Mouse (Mus musculus): ENCODE results near the gene Rnf135. TPM values are rescaled to one million over a fixed set of nuclear protein-coding genes. Genes with fewer than 3 reads are reported as not detected.
"Not testable (repeated sequence)": the region's sequence is repeated elsewhere in the genome, so short reads cannot be mapped to it uniquely, and the experiment has no call there.

The Rnf135 gene
- polyA plus RNA-seq, 1 experiment from 2014 or later = 4.6 TPM

GRCm38 (mm10) chr11:80148313-80148712, 35.3 kb upstream of the Rnf135 start:
- H3K27ac ChIP-seq (ENCODE audit: low read depth, low read length) = no peak overlapping the region
- 64% methylated on average over 1 of the region's 1 CpGs for WGBS
- H3K9ac ChIP-seq (ENCODE audit: low read depth, low read length) = no peak overlapping the region
- H3K9me3 ChIP-seq (ENCODE audit: control insufficient read depth, low read length) = no peaks in the 10 kb centered on the region
- no peak overlapping the region for H3K4me2 ChIP-seq (ENCODE audit: low read length)
- no peaks in the 10 kb centered on the region for H3K36me3 ChIP-seq (ENCODE audit: control insufficient read depth, insufficient read depth, low read length)
- no peak for ATAC-seq
- peaks cover 2% of the 10 kb centered on the region; the same call in 1 of the 2 replicates for H3K27me3 ChIP-seq (replicated peaks; ENCODE audit: control insufficient read depth, insufficient read depth, low read length)
- no peaks in the 10 kb centered on the region for H3K4me1 ChIP-seq (ENCODE audit: control insufficient read depth, insufficient read depth, low read depth, low read length)
- no peak overlapping the region for H3K4me3 ChIP-seq (ENCODE audit: low read length)

GRCm38 (mm10) chr11:80148974-80149373, 34.7 kb upstream of the Rnf135 start:
- not testable (repeated sequence) for ATAC-seq; H3K27me3 ChIP-seq (replicated peaks; ENCODE audit: control insufficient read depth, insufficient read depth, low read length)
- 78% methylated on average over 2 of the region's 4 CpGs for WGBS

GRCm38 (mm10) chr11:80149412-80150023, 34.1 kb upstream of the Rnf135 start:
- Histone ChIP-seq H3K27me3 (replicated peaks; ENCODE audit: control insufficient read depth, insufficient read depth, low read length) (peaks cover 12% of the 10 kb centered on the region), H3K4me2 (ENCODE audit: low read length) (no peak overlapping the region), H3K27ac (ENCODE audit: low read depth, low read length) (no peak overlapping the region), H3K36me3 (ENCODE audit: control insufficient read depth, insufficient read depth, low read length) (no peaks in the 10 kb centered on the region), H3K4me1 (ENCODE audit: control insufficient read depth, insufficient read depth, low read depth, low read length) (peaks cover 5% of the 10 kb centered on the region; the same call in 1 of the 2 replicates), H3K4me3 (ENCODE audit: low read length) (no peak overlapping the region), H3K9me3 (ENCODE audit: control insufficient read depth, low read length) (no peaks in the 10 kb centered on the region; the same call in 1 of the 2 replicates), H3K9ac (ENCODE audit: low read depth, low read length) (no peak overlapping the region)
- 92% methylated on average over 8 of the region's 8 CpGs for WGBS
- no peak for ATAC-seq

More at GRCm38 (mm10) chr11:80148974-80149373, 34.7 kb upstream of the Rnf135 start:
- not testable (repeated sequence) for H3K9ac ChIP-seq (ENCODE audit: low read depth, low read length); H3K4me1 ChIP-seq (ENCODE audit: control insufficient read depth, insufficient read depth, low read depth, low read length); H3K27ac ChIP-seq (ENCODE audit: low read depth, low read length); H3K36me3 ChIP-seq (ENCODE audit: control insufficient read depth, insufficient read depth, low read length); H3K4me3 ChIP-seq (ENCODE audit: low read length); H3K4me2 ChIP-seq (ENCODE audit: low read length); H3K9me3 ChIP-seq (ENCODE audit: control insufficient read depth, low read length)

- H3K4me2 ChIP-seq (ENCODE audit: low read length) = no peak overlapping the region
- no peaks in the 10 kb centered on the region for H3K36me3 ChIP-seq (ENCODE audit: control insufficient read depth, insufficient read depth, low read length)
- no peak overlapping the region for H3K27ac ChIP-seq (ENCODE audit: low read depth, low read length)
- no peak overlapping the region for H3K9ac ChIP-seq (ENCODE audit: low read depth, low read length)
- no peak overlapping the region for H3K4me3 ChIP-seq (ENCODE audit: low read length)
- H3K9me3 ChIP-seq (ENCODE audit: control insufficient read depth, low read length) = no peaks in the 10 kb centered on the region; the same call in 1 of the 2 replicates
- no peak for ATAC-seq
- peaks cover 20% of the 10 kb centered on the region for H3K27me3 ChIP-seq (replicated peaks; ENCODE audit: control insufficient read depth, insufficient read depth, low read length)
- peaks cover 5% of the 10 kb centered on the region; the same call in 1 of the 2 replicates for H3K4me1 ChIP-seq (ENCODE audit: control insufficient read depth, insufficient read depth, low read depth, low read length)
- WGBS = 84% methylated on average over 5 of the region's 5 CpGs
These were observed 33.1 kb upstream of the Rnf135 start for GRCm38 (mm10) chr11:80150566-80150965.

- WGBS = 59% methylated on average over 2 of the region's 2 CpGs
- peaks cover 22% of the 10 kb centered on the region for H3K27me3 ChIP-seq (replicated peaks; ENCODE audit: control insufficient read depth, insufficient read depth, low read length)
- H3K27ac ChIP-seq (ENCODE audit: low read depth, low read length) = no peak overlapping the region
- H3K4me1 ChIP-seq (ENCODE audit: control insufficient read depth, insufficient read depth, low read depth, low read length) = peaks cover 5% of the 10 kb centered on the region; the same call in 1 of the 2 replicates
- no peak for ATAC-seq
- no peak overlapping the region for H3K4me3 ChIP-seq (ENCODE audit: low read length)
- no peak overlapping the region for H3K4me2 ChIP-seq (ENCODE audit: low read length)
- H3K36me3 ChIP-seq (ENCODE audit: control insufficient read depth, insufficient read depth, low read length) = no peaks in the 10 kb centered on the region
- no peak overlapping the region for H3K9ac ChIP-seq (ENCODE audit: low read depth, low read length)
- no peaks in the 10 kb centered on the region; the same call in 1 of the 2 replicates for H3K9me3 ChIP-seq (ENCODE audit: control insufficient read depth, low read length)
These were observed 32.1 kb upstream of the Rnf135 start for GRCm38 (mm10) chr11:80151541-80151940.

GRCm38 (mm10) chr11:80152376-80152775, 31.3 kb upstream of the Rnf135 start:
- WGBS = 79% methylated on average over 8 of the region's 8 CpGs
- H3K36me3 ChIP-seq (ENCODE audit: control insufficient read depth, insufficient read depth, low read length) = no peaks in the 10 kb centered on the region
- H3K4me1 ChIP-seq (ENCODE audit: control insufficient read depth, insufficient read depth, low read depth, low read length) = peaks cover 5% of the 10 kb centered on the region; the same call in 1 of the 2 replicates
- peaks cover 22% of the 10 kb centered on the region for H3K27me3 ChIP-seq (replicated peaks; ENCODE audit: control insufficient read depth, insufficient read depth, low read length)
- no peak overlapping the region for H3K4me3 ChIP-seq (ENCODE audit: low read length)
- H3K27ac ChIP-seq (ENCODE audit: low read depth, low read length) = no peak overlapping the region
- no peaks in the 10 kb centered on the region; the same call in 1 of the 2 replicates for H3K9me3 ChIP-seq (ENCODE audit: control insufficient read depth, low read length)
- H3K4me2 ChIP-seq (ENCODE audit: low read length) = no peak overlapping the region
- no peak for ATAC-seq
- H3K9ac ChIP-seq (ENCODE audit: low read depth, low read length) = no peak overlapping the region

GRCm38 (mm10) chr11:80153857-80154495, 29.7 kb upstream of the Rnf135 start, which contains the start of gene Adap2:
Gene Adap2, plus strand, starts transcription at chr11:80154105.
- H3K9me3 ChIP-seq (ENCODE audit: control insufficient read depth, low read length) = no peaks in the 10 kb centered on the region; the same call in 1 of the 2 replicates

GRCm38 (mm10) chr11:80154501-80154900, 29.1 kb upstream of the Rnf135 start:
- Histone ChIP-seq H3K9ac (ENCODE audit: low read depth, low read length) (peak overlapping the region; percentile 60), H3K9me3 (ENCODE audit: control insufficient read depth, low read length) (no peaks in the 10 kb centered on the region; the same call in 1 of the 2 replicates), H3K4me1 (ENCODE audit: control insufficient read depth, insufficient read depth, low read depth, low read length) (peaks cover 5% of the 10 kb centered on the region; the same call in 1 of the 2 replicates), H3K4me2 (ENCODE audit: low read length) (peak overlapping the region; percentile 75), H3K27me3 (replicated peaks; ENCODE audit: control insufficient read depth, insufficient read depth, low read length) (peaks cover 24% of the 10 kb centered on the region), H3K4me3 (ENCODE audit: low read length) (peak overlapping the region; percentile 55), H3K27ac (ENCODE audit: low read depth, low read length) (no peak overlapping the region), H3K36me3 (ENCODE audit: control insufficient read depth, insufficient read depth, low read length) (no peaks in the 10 kb centered on the region)
- 24% methylated on average over 24 of the region's 25 CpGs for WGBS
- no peak for ATAC-seq

More at GRCm38 (mm10) chr11:80153857-80154495, 29.7 kb upstream of the Rnf135 start, which contains the start of gene Adap2:
- H3K27me3 ChIP-seq (replicated peaks; ENCODE audit: control insufficient read depth, insufficient read depth, low read length) = peaks cover 23% of the 10 kb centered on the region
- 2% methylated on average over 30 of the region's 47 CpGs for WGBS
- peak; percentile 68 for ATAC-seq
- H3K4me2 ChIP-seq (ENCODE audit: low read length) = peak within 1 kb of the TSS; percentile 75
- peak within 1 kb of the TSS; percentile 60 for H3K9ac ChIP-seq (ENCODE audit: low read depth, low read length)
- no peaks in the 10 kb centered on the region for H3K36me3 ChIP-seq (ENCODE audit: control insufficient read depth, insufficient read depth, low read length)
- H3K4me3 ChIP-seq (ENCODE audit: low read length) = peak within 1 kb of the TSS; percentile 55
- peaks cover 5% of the 10 kb centered on the region; the same call in 1 of the 2 replicates for H3K4me1 ChIP-seq (ENCODE audit: control insufficient read depth, insufficient read depth, low read depth, low read length)
- H3K27ac ChIP-seq (ENCODE audit: low read depth, low read length) = no peak within 1 kb of the TSS

- Histone ChIP-seq H3K27ac (ENCODE audit: low read depth, low read length) (no peak overlapping the region), H3K4me1 (ENCODE audit: control insufficient read depth, insufficient read depth, low read depth, low read length) (peaks cover 5% of the 10 kb centered on the region; the same call in 1 of the 2 replicates), H3K27me3 (replicated peaks; ENCODE audit: control insufficient read depth, insufficient read depth, low read length) (peaks cover 24% of the 10 kb centered on the region), H3K9ac (ENCODE audit: low read depth, low read length) (no peak overlapping the region), H3K9me3 (ENCODE audit: control insufficient read depth, low read length) (no peaks in the 10 kb centered on the region; the same call in 1 of the 2 replicates), H3K36me3 (ENCODE audit: control insufficient read depth, insufficient read depth, low read length) (no peaks in the 10 kb centered on the region), H3K4me3 (ENCODE audit: low read length) (no peak overlapping the region), H3K4me2 (ENCODE audit: low read length) (no peak overlapping the region)
- no peak for ATAC-seq
- 83% methylated on average over 8 of the region's 8 CpGs for WGBS
These were observed 28.1 kb upstream of the Rnf135 start for GRCm38 (mm10) chr11:80155541-80155940.

Measured in hindbrain, embryonic 16.5 days (tissue).